Mouse (Mus musculus) telencephalon, adult 2 months (tissue): ENCODE measurements around the gene Akap2.

Experiments used
- DNase-seq: peaks from one replicate; pipeline ENCODE4 v3.0.0-alpha.2; 2011; ENCODE audit warnings: low read depth, low spot score

Akap2 gene

DNA sequence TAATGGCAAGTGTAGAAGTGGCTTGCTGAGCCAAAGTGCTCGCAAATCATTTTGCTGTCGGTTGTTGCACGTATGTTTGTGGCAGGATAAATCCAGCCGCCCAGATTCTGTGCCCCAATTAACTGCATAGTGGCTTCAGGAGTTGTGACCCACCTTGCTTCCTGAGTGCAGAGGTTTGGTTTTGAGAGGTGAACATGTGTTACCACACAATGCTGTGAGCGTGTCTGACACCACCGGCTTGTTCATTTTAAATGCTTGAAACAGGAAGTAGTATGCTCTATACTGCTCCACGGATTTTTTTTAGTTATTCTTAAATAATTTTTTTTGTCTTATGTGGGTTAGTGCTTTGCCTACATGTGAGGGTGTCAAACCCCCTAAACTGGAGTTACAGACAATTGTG, 114.9 kb downstream of the Akap2 start:
- DNase-seq: no peak

GRCm38 (mm10) chr4:57833060-57833459, 115.6 kb downstream of the Akap2 start:
- no peak for DNase-seq

- no peak for DNase-seq
Observed at GRCm38 (mm10) chr4:57834141-57834540, 116.7 kb downstream of the Akap2 start.

DNA sequence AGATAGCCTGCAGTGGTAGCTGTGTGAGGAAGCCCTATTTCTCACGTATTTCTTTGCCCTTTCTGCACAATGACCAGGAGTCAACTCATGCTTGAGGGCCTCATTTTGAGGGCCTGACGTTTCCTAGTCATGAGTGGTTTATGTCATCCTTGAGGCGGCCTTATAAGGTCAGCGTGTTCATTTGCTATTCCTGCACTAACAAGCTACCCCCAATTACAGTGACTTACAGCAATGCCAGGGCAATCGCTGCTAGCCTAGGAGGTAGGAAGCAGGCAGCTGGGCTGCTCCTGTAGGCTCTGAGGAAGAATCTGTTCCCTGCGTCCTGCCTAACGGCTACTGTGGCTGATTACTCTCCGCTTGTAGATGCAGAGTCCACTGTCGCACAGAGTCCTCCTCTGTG, 119.6 kb downstream of the Akap2 start:
- no peak for DNase-seq

- no peak for DNase-seq
Observed at GRCm38 (mm10) chr4:57839343-57839742, 121.9 kb downstream of the Akap2 start.

GRCm38 (mm10) chr4:57841911-57842310, 124.5 kb downstream of the Akap2 start:
- no peak for DNase-seq

DNA sequence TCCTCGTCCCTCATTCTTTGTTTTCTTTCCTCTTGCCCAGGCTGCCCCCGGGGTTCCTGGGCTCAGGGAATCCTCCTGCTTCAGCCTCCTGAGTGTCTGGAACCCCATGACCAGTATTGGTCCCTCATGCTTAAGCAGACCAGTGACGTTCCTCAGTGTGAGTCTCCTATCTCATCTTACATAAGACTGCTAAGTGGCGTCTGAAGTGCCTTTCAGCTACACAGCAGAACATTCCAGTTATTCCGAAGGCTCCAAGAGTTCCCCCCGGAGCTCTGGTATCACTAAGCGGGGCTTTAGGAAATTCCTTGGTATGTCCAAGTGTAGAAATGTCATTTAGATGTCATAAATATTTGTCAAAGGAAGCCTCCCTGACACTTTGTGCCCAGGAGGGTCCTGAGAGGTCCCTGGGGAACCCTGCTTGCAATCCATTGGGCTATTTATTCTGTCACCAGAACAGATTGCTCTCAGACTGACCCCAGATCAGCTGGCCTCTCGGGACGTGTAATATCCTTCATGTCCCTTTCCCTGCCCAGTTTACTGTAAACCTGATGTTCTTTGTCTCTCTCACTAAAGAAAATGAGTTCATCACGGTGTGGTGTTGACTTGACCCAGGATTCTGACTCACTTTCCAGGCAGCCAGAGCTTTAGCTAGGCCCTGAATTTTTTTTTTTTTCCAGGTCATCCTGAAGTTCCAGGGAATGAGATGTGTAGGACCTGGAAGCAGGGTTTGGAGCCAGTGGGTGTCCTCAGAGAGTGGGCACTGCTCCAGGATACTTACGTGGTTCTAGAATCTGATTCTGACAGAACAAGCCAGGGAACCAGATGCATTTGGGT, 125.2 kb downstream of the Akap2 start:
- DNase-seq: no peak

- DNase-seq: no peak
Observed at GRCm38 (mm10) chr4:57845031-57845431, 127.6 kb downstream of the Akap2 start.

DNA sequence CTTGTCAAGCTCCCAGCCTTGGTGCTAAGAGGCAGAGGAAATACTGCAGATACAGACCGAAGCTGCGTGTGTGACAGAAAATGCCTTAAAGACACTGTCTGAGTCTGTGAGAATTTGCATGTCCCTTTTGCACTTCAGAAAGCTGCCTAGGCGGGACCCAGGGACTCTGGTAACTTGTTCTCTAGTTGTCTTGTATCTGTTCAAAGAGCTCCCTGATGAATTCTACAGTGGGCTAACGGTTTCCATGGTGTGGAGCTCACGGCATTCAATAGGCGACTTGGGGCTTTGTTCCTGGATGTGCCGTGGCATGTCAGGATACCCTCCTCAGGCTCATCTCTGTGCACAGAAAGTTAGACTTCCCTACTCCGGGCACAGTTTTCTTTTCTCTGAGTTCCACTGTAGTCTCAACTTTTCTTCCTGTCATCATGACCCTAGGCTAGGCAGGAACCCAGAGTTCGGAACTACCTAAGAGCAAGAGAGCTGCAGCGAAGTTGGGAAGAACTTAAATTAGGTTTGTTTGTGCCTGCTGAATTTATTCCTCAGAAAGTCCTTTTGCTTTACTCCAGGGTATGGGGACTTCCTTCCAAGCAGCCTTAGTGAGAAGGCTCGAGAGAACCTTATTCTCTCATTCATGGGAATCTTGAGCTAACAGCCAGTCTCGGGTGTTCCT, 128.2 kb downstream of the Akap2 start:
- no peak for DNase-seq

DNA sequence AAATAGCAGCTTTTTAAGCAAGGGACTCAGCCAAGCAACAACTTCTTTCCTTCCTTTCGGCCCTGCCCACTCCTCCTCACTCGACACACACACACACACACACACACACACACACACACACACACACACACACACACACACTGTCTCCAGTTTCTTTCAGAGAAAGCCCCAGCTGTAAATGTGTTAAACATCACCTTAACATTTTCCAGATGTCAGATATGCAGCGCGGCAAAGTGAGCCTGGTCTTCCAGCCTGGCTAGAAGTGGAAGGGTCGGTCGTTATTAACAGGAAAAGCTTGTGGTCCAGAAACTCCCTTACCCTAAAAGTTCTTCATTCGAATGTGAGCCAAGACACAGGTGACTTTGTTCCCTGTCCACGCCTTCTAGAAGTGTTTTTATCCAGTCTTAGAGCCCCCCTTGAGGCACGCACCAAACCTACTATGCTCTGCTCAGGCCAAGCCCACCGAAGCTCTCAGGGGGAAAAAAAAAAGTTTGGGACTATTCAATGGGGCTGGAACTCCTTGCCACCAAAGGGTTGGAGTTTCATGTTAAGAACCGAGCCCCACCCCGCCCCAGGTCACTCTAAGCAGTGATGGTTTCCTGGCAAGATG, 129.0 kb downstream of the Akap2 start:
- DNase-seq: no peak

DNA sequence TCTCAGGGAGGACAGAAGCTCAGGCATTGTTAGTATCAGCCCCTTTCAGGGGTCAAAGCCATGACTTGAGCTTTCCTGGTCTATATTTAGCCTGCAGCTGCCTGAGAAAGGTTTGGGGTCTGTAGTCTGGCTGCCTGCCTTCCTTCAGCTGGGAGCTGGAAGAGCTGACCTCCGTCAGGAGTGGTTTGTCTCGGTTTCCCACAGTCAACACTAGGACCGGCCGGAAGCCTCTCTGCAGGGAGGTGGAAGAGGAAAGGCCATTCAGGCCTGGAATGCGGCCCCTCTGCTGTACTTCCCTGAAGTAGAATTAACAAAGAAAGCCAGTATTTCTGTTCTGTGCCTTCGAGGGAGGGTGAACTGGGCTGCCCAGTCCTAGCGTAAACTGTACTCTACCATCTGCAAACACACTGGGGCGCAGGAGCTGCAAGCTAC, 129.6 kb downstream of the Akap2 start:
- DNase-seq: no peak

DNA sequence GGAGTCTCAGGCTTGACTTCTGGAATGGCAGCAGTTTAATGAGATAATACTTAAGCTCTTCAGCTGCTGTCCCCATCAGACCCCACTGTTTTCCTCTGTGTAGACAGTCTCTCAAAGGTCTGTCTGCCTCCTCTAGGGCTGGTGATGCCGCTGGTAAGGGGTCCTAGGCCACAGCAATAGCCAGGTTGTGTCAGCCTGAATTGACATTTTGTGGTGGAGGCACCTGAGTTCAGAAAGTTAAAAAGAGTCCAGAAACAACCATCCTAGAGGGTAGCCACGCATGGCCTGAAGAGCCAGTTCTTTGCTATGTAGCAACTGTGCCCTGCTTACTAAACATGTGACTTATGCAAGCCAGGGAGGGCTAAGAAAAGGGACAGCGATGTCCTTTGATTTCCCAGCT, 130.2 kb downstream of the Akap2 start:
- DNase-seq: no peak

DNA sequence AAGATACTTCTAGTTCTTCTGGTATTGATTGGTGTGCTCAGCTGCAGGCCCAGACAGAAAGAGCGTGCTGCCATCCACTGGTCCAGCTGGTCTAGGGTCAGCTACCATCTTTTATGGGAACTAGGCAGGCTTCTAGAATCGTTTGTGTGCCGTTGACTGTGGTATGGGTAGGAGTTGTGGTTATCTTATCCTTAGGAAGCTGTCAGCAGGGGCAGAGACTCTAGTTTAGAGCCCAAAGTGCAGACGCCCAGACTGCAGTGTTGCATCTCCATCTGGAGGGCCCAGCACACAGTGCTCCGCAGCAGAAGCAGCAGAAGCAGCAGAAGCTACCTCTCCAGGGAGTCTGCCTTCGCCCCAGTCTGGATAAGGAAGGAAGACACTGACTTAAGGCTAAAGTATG, 132.0 kb downstream of the Akap2 start:
- DNase-seq: no peak

DNA sequence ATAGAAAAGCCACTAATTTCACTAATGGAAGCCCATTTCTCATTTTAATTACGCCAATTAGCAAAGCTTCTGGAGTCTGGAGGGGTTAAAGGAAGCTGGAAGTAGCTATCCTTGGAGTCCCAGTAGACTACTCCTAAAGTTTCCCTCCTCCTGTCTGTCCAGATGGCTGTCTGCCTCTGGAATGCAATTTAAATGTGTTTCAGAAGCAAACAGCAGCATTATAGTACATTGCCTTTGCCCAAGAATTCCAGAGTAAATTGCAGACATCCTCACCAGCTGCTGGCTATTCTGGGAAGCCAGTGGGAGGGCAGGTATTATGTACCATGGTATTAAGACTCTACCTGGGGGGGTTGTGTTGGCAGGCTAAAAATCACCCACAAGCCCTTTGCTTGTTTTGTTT, 134.3 kb downstream of the Akap2 start:
- no peak for DNase-seq

GRCm38 (mm10) chr4:57852461-57853040, 135.1 kb downstream of the Akap2 start:
- no peak for DNase-seq

DNA sequence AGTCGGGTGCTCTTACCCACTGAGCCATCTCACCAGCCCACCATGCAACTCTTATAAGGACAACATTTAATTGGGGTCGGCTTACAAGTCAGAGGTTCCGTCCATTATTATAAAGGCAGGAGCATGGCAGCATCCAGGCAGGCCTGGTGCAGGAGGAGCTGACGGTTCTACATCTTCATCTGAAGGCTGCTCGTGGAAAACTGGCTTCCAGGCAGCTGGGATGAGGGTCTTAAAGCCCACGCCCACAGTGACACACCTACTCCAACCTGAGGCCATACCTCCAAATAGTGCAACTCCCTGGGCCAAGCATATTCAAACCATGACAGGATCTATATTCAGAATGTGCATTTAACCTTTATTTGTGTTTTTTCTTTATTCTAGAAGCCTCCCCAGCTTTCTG, 136.7 kb downstream of the Akap2 start:
- no peak for DNase-seq

DNA sequence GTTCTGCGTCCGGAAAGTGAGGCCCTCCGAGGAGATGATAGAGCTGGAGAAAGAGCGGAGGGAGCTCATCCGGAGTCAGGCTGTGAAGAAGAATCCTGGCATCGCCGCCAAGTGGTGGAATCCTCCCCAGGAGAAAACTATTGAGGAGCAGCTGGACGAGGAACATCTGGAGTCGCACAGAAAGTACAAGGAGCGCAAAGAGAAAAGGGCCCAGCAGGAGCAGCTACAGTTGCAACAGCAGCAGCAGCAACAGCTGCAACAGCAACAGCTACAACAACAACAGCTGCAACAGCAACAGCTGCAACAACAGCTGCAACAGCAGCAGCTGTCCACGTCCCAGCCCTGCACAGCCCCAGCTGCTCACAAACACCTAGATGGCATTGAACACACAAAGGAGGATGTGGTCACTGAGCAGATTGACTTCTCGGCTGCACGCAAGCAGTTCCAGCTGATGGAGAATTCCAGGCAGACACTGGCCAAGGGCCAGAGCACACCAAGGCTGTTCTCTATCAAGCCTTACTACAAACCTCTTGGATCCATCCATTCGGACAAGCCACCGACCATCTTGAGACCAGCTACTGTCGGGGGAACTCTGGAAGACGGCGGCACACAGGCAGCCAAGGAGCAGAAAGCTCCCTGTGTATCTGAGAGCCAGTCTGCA, 138.0 kb downstream of the Akap2 start:
- no peak for DNase-seq

- DNase-seq: no peak
Observed at GRCm38 (mm10) chr4:57856673-57857072, 139.2 kb downstream of the Akap2 start.

- DNase-seq: no peak
Observed at GRCm38 (mm10) chr4:57860204-57860611, 142.8 kb downstream of the Akap2 start.

- DNase-seq: no peak
Observed at GRCm38 (mm10) chr4:57861166-57861565, 143.7 kb downstream of the Akap2 start.

GRCm38 (mm10) chr4:57861856-57862255, 144.4 kb downstream of the Akap2 start:
- DNase-seq: no peak
